Mouse (Mus musculus): Measurements from ENCODE around the gene Slc25a30.

DNA sequence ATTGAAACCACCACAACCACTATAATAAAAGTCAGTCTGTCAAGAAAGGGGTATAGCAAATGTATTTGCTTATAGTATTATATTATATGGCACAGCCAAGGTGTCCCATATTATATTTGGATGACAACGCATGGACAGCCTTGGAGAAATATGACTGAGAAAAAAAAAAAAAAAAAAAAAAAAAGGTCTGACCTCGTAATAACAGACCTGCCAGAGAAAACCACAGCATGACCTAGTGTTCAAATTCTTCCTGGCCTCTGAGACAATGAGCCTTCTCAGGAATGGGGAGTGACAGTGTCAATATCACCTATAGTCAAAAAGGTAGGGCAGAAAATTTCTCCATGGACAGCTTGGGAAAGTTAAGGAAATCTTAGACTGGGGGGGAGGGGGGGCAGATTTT lies 32.5 kb upstream of the Slc25a30 start:
- TF ChIP-seq CTCF (IDR thresholded peaks at IDR 0.05; ENCODE audit: insufficient read depth, low read length) (no peak), POLR2A (IDR thresholded peaks at IDR 0.05; ENCODE audit: borderline replicate concordance, extremely low read depth, low read depth, low read length) (no peak)

Data from lung, adult 2 months (tissue).